ENCODE assay signal across 16 mouse cellular contexts in the genomic region with DNA sequence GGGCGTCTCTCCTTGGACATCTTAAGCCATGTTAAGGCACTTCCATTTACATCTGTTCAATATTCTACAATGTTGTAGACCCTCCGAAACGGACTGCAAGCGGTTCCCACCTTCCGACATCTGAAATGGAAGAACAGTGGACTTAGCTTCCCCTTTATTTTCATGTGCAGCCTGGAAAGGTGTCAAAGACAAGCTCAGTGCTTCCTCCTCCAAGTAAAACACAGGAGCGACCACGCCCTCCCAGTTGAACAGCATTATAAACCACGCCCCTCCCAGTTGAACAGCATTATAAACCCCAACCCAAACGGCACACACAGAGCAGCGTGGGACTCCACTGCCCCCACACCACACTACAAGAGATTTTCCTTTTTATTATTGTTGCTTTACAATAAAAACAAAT.
"Had no signal": no experiment of that assay in that cellular context is flagged by ENCODE, and none has a peak within 500 bp of the region (broad histone marks: within the 10 kb centered on the region; RNA-seq: fewer than 3 reads in every experiment).

No protein-coding gene starts in this region.

- H3K27ac ChIP-seq: limb, embryonic 12.5 days; limb, embryonic 15.5 days; liver, embryonic 14.5 days; macrophage; stomach, embryonic 15.5 days had no signal

- H3K9ac ChIP-seq: limb, embryonic 12.5 days; limb, embryonic 15.5 days; liver, embryonic 14.5 days; liver, postnatal 0 days; lung, embryonic 14.5 days; stomach, embryonic 15.5 days had no signal

- ATAC-seq: liver, postnatal 0 days; lung, postnatal 0 days had no signal

- H3K9me3 ChIP-seq: limb, embryonic 12.5 days; limb, embryonic 15.5 days; stomach, embryonic 15.5 days had no signal

- H3K4me3 ChIP-seq: limb, embryonic 12.5 days; limb, embryonic 15.5 days; stomach, embryonic 15.5 days had no signal

- H3K27me3 ChIP-seq: limb, embryonic 12.5 days; limb, embryonic 15.5 days; stomach, embryonic 15.5 days had no signal

- DNase-seq: kidney, adult 18-20 months; kidney, adult 9 months; left cerebral cortex, postnatal 4 days; liver, postnatal 0 days; lung, embryonic 14.5 days; midbrain, embryonic 14.5 days; spleen, adult 18-20 months; thymus, adult 2 months; thymus, postnatal 14 days had no signal

- H3K4me2 ChIP-seq: limb, embryonic 12.5 days; limb, embryonic 15.5 days; liver, embryonic 11.5 days; lung, embryonic 14.5 days; stomach, embryonic 15.5 days had no signal

- H3K4me1 ChIP-seq: limb, embryonic 15.5 days; stomach, embryonic 15.5 days had no signal
